Mouse (Mus musculus) erythroblast, embryonic 14.5 days (primary cell): Measurements from ENCODE around the gene Rin3.

Experiments used
- GATA1 ChIP-seq: IDR thresholded peaks from 2 replicates; pipeline ENCODE4 v1.6.1; 2012; ENCODE audit warnings: low read length, inconsistent platforms, mixed read lengths
- TAL1 ChIP-seq: IDR thresholded peaks from 3 replicates; pipeline ENCODE4 v1.6.1; 2012; ENCODE audit warnings: low read length, inconsistent platforms, mixed read lengths

DNA sequence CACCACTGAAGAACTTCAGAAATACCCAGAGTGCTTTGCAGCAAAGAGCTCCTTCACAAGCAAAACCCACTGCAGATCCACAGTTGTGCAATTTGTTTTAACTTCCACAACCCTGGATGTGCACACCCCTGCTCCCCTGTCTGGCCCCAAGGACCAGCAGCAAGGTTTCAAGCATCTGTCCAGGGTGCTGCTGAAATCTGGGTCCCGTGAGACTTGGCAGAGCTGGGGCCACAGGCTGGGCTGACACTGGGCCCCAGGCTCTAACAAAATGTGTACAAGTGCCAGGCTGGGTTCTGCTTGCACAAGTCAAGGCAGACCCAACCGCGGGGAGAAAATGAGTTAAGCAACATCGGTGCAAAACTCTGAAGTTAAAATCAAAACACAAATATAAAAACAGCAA, 115.7 kb downstream of the Rin3 start:
- TF ChIP-seq GATA1 (no peak), TAL1 (no peak)
